Mouse (Mus musculus) stomach, embryonic 16.5 days (tissue): ENCODE measurements around the gene Il27. TPM values are rescaled to one million over a fixed set of nuclear protein-coding genes. Genes with fewer than 3 reads are reported as not detected.
A peak's percentile ranks its signal among the peaks of the same experiment; 100 is the strongest.

Source experiments
- ATAC-seq: fragments of 200-750 bp; cut with Nextera tagmentation; 2 replicates; pipeline ENCODE4 v1.8.0; 2017; ENCODE audit warnings: moderate number of reproducible peaks, moderate TSS enrichment; ENCODE audit not compliant: insufficient read depth, low FRiP score
- H3K27ac ChIP-seq: fragments of 300-500 bp; sonication (generic); 2 replicates; pipeline ENCODE4 v1.5.1; 2014; ENCODE audit warnings: low read length
- H3K27me3 ChIP-seq: fragments of 300-500 bp; sonication (generic); 2 replicates; pipeline ENCODE4 v1.6.1; 2014; ENCODE audit warnings: low read length, control low read depth, mixed read lengths; ENCODE audit not compliant: control insufficient read depth, insufficient read depth
- H3K36me3 ChIP-seq: fragments of 300-500 bp; sonication (generic); 2 replicates; pipeline ENCODE4 v1.6.1; 2014; ENCODE audit warnings: low read length; ENCODE audit not compliant: control insufficient read depth, insufficient read depth
- H3K4me1 ChIP-seq: fragments of 300-500 bp; sonication (generic); 2 replicates; pipeline ENCODE4 v1.6.1; 2014; ENCODE audit warnings: low read length, control low read depth, mixed read lengths; ENCODE audit not compliant: control insufficient read depth, insufficient read depth
- H3K4me2 ChIP-seq: fragments of 300-500 bp; sonication (generic); 2 replicates; pipeline ENCODE4 v1.6.1; 2014; ENCODE audit warnings: low read depth, low read length, mixed read lengths
- H3K4me3 ChIP-seq: fragments of 300-500 bp; sonication (generic); replicated peaks from 2 replicates; pipeline ENCODE4 v1.5.1; 2014; ENCODE audit warnings: mild to moderate bottlenecking, low read length
- H3K9ac ChIP-seq: fragments of 300-500 bp; sonication (generic); 2 replicates; pipeline ENCODE4 v1.6.1; 2014; ENCODE audit warnings: low read length
- H3K9me3 ChIP-seq: fragments of 300-500 bp; sonication (generic); replicated peaks from 2 replicates; pipeline ENCODE4 v1.6.1; 2016; ENCODE audit warnings: low read length, control low read depth; ENCODE audit not compliant: control insufficient read depth
- WGBS: fragments of 180-500 bp; shearing (Covaris S2); extraction: QIAGEN DNeasy Blood & Tissue Kit; methylation state at CpG from one replicate; pipeline ENCODE4 v1.1.7; 2014; 5-methylcytosine and 5-hydroxymethylcytosine counted together
- polyA plus RNA-seq: library from polyadenylated mRNA; unstranded; fragments of >200 nt; fragmentation: Nextera tagmentation; extraction: Ambion mirVana; gene quantifications from 2 replicates; pipeline ENCODE4 v1.2.1, GENCODE M21; 2015

Il27 gene
- polyA plus RNA-seq, 1 experiment from 2014 or later: not detected

DNA sequence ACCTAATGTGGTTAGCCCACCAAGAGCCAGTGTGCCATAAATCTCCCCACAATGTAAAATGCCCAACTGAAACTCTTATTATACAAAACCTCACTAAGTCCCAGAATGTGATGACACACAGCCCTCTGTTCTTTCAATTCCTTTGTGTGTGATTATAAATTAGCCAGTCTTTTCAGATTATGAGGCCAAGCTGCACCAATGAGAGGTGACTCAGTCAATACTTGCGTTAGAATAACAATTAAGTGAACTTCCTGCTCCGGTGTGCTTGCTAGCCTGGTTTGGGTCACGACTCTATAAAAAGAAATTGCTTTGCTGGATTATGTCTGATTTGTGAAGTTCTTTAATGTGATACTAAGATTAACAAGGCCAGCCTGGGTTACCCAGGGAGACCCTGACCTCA is 35.2 kb upstream of the Il27 start:
- H3K4me3 ChIP-seq: no peak overlapping the region
- WGBS: 35% methylated on average over 3 of the region's 3 CpGs
- ATAC-seq: no peak

DNA sequence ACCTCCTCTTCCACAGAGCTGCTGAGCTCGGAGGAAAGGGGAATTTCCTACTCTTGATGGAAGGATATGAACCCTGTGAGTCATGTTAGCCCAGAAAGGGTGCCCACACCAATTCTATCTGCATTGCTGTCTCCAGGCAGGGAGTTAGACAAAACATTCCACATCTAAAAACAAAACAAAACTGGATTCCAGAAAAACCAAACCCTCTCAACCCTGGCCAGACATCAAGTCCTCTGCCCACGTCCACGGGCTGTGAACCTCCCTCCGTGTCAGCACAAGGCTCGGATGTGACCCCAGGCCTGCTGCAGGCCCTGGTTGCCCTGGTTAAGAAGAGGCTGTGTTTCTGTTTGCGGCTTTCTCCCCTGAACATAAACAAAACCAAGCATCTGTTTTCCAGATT is 33.4 kb upstream of the Il27 start:
- H3K27ac ChIP-seq: peak overlapping the region; percentile 47; the same call in 1 of the 2 replicates
- H3K4me3 ChIP-seq: no peak overlapping the region
- no peaks in the 10 kb centered on the region for H3K27me3 ChIP-seq
- no peaks in the 10 kb centered on the region for H3K9me3 ChIP-seq
- peak overlapping the region; percentile 46; the same call in 1 of the 2 replicates for H3K9ac ChIP-seq
- ATAC-seq: no peak
- H3K4me1 ChIP-seq: peaks cover 16% of the 10 kb centered on the region; the same call in 1 of the 2 replicates
- H3K36me3 ChIP-seq: no peaks in the 10 kb centered on the region
- no peak overlapping the region for H3K4me2 ChIP-seq
- WGBS: 53% methylated on average over 6 of the region's 6 CpGs

More for the DNA sequence above, 35.2 kb upstream of the Il27 start:
- no peaks in the 10 kb centered on the region for H3K9me3 ChIP-seq
- no peak overlapping the region for H3K9ac ChIP-seq
- no peaks in the 10 kb centered on the region for H3K36me3 ChIP-seq
- no peaks in the 10 kb centered on the region for H3K27me3 ChIP-seq
- H3K4me2 ChIP-seq: no peak overlapping the region
- H3K27ac ChIP-seq: peak overlapping the region; percentile 59
- H3K4me1 ChIP-seq: peaks cover 20% of the 10 kb centered on the region

DNA sequence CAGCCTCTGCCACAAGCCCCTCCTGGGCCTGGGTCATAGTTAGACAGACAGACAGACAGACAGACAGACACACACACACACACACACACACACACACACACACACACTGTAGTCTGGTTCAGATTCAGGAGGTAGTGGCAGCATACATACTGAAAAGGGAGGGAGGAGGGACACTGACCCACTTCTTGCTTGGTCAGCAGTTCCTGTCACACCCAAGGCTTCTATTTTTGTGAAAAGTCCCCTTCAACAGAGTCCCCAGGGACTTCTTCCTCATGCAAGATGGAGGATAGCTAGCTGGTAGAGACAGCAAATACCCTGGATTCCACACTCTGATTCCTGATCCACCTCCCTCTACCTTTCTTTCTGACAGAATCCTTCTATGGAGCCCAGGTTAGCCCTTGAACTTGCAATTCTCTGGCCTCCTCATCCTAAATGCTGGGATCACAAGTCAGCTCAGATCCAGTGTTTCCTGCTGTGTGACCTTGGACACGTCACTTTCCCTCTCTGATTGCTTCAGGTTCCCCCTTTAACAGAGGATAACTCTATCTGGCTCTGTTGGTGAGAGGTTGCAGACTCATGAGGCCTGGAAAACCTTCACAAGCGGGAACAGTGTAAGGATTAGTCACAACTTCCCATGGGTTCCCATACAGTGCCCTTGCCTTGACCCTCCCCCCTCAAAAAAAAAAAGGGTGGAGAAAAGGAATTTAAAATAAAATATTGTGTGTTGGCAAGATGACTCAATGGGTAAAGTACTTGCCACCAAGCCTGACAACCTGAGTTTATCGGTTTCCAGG is 31.3 kb upstream of the Il27 start:
- ATAC-seq: no peak; the same call in 1 of the 2 replicates
- Histone ChIP-seq H3K4me1 (peaks cover 13% of the 10 kb centered on the region; the same call in 1 of the 2 replicates), H3K27me3 (no peaks in the 10 kb centered on the region), H3K9me3 (no peaks in the 10 kb centered on the region), H3K36me3 (no peaks in the 10 kb centered on the region), H3K27ac (peak overlapping the region; percentile 47; the same call in 1 of the 2 replicates), H3K4me3 (no peak overlapping the region), H3K4me2 (peak overlapping the region; percentile 37; the same call in 1 of the 2 replicates), H3K9ac (peak overlapping the region; percentile 40; the same call in 1 of the 2 replicates)
- WGBS: 86% methylated on average over 3 of the region's 3 CpGs

DNA sequence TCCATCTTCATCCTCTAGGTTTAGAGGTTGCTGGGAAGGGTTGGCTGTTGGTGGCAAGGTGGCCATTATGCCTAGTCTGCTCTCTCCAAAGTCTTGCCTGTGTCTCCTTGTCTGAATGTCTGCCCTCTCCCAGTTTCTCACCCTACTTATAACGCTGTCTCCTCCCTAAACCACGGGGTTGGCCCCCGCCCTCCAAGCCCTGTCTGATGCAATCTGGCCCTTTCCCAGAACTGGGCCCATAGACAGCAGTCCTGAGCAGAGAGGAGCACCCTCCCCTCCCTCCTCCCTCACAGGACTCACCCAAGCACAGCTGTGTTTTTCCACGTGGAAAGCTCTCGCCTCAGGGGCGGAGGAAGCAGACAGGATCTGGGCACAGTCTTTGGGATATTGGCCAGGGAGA is 30.6 kb upstream of the Il27 start:
- ATAC-seq: peak; percentile 87
- Histone ChIP-seq H3K4me3 (peak overlapping the region; percentile 25), H3K9me3 (no peaks in the 10 kb centered on the region), H3K27ac (peak overlapping the region; percentile 47; the same call in 1 of the 2 replicates), H3K36me3 (no peaks in the 10 kb centered on the region), H3K27me3 (no peaks in the 10 kb centered on the region), H3K4me1 (peaks cover 13% of the 10 kb centered on the region; the same call in 1 of the 2 replicates), H3K4me2 (peak overlapping the region; percentile 37), H3K9ac (peak overlapping the region; percentile 40)
- 30% methylated on average over 6 of the region's 6 CpGs for WGBS

DNA sequence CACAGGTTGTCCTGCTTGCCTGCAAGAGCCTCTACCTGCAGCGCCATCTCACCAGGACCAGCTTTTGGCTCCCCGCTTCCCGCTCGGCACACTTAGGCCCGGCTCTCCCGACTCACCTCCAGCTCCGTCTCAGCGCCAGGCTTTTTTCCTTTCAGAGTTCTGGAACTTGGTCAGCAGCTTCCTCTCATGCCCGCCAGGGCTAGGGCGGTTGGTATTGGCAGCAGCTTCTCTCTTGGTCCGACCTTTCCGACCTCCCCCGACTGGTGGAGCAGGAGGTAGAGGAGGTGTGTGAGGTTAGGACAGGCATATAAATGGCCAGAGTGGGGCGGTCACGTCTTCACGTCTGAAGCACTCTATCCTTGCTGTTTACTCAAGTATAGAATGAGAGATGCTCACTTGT is 30.0 kb upstream of the Il27 start:
- H3K4me3 ChIP-seq: peak overlapping the region; percentile 25
- WGBS: 68% methylated on average over 16 of the region's 16 CpGs

DNA sequence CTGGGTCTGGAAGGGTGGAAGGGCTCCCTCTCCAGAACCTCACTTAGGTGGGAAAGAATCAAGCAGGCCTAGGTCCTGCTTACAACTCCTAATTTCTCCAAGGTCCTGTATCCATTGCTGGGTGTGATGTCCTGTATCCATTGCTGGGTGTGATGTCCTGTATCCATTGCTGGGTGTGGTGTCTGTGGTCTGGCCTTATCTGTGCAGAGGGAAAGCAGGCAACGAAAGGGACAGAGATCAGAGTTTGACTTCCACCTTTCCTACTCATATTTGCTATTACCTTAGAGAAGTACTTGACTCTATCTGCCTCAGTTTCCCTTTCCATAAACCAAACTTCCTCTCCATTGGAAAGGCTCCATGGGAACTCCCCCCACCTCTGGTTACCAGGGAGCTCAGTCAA is 28.6 kb upstream of the Il27 start:
- H3K36me3 ChIP-seq: no peaks in the 10 kb centered on the region
- H3K4me3 ChIP-seq: no peak overlapping the region
- H3K9ac ChIP-seq: no peak overlapping the region
- no peaks in the 10 kb centered on the region for H3K9me3 ChIP-seq
- no peaks in the 10 kb centered on the region for H3K27me3 ChIP-seq
- H3K4me2 ChIP-seq: no peak overlapping the region
- H3K4me1 ChIP-seq: peaks cover 11% of the 10 kb centered on the region; the same call in 1 of the 2 replicates
- H3K27ac ChIP-seq: no peak overlapping the region
- no peak for ATAC-seq
- WGBS: 83% methylated on average over 1 of the region's 1 CpGs

More for the DNA sequence above, 30.0 kb upstream of the Il27 start:
- Histone ChIP-seq H3K36me3 (no peaks in the 10 kb centered on the region), H3K27ac (peak overlapping the region; percentile 47; the same call in 1 of the 2 replicates), H3K27me3 (no peaks in the 10 kb centered on the region), H3K9ac (peak overlapping the region; percentile 2), H3K4me2 (peak overlapping the region; percentile 37), H3K9me3 (no peaks in the 10 kb centered on the region), H3K4me1 (peaks cover 13% of the 10 kb centered on the region; the same call in 1 of the 2 replicates)
- ATAC-seq: no peak

DNA sequence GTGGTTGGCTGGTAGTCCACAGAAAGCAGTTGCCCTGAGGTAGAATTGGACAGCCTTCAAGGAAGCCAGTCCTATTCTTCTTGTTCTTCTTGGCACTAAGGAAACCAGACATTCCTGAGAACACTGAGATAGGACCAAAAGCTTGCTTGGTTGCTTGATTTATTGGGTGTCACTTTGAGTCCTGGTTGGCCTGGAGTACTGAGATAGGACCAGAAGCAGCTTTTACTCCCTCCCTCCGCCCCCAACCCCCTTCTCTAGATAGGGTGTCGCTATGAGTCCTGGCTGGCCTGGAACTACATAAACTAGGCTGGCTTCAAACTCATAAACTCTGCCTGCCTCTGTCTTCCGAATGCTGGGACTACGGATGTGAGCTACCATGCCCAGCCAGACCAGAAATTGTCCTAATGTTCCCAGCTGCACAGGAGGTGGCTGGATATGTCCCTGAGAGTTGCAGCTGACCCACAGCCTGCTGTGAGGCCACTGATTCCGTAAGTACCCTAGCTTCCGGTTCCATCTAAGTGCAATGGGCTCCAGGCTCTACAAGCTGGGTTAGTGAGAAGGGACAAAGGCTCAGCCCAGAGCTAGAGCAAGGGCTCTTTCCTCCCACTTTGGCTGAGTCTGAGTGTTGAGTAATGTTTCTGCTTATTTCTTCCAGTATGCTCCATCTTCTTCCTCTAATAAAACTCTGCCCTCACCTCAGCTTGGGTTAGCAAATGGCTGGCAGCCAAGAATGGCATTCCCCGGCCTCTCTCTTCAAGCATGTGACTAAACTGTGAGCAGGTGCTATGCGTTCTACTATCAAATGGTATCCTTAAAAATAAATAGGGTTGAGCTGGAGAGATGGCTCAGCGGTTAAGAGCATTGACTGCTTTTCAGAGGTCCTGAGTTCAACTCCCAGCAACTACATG is 27.0 kb upstream of the Il27 start:
- WGBS: 70% methylated on average over 9 of the region's 9 CpGs

DNA sequence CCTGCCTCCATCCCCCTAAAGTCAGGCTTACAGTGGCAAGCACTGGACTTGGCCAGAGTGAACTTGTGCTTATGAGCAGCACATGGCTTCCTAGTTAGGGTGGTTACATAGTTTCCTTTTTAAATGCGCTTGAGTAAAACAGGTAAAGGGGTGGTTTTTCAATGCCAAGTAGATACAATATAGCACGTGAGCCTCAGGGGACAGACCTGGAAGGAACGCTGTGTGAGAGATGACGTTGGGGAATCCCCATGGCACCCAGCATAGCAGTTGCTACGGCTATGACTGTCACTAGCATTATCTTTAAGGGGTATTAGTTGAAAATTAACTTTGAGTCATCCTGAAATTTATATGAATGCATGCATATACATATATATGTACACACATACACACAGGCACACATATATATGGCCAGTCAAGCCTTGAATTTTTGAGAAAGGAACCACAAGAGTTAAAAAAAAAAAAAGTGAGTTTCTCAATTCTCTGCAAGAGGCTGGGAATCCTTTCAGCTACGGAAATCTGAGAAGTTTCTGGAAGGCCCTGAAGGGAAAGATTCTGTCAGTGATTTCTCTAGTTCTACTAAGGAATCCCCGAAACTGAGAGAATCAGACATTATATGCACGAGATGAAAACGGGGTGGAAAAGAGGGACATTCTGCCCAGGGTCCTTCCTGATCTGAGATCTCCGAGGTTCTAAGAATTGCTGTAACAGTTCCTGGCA is 25.0 kb upstream of the Il27 start:
- Histone ChIP-seq H3K4me2 (no peak overlapping the region), H3K27me3 (no peaks in the 10 kb centered on the region), H3K9me3 (no peaks in the 10 kb centered on the region), H3K4me1 (no peaks in the 10 kb centered on the region), H3K27ac (no peak overlapping the region), H3K9ac (no peak overlapping the region), H3K4me3 (no peak overlapping the region), H3K36me3 (no peaks in the 10 kb centered on the region)
- WGBS: 67% methylated on average over 10 of the region's 10 CpGs
- ATAC-seq: no peak

More for the DNA sequence above, 27.0 kb upstream of the Il27 start:
- H3K9me3 ChIP-seq: no peaks in the 10 kb centered on the region
- H3K4me3 ChIP-seq: no peak overlapping the region
- H3K36me3 ChIP-seq: no peaks in the 10 kb centered on the region
- peaks cover 9% of the 10 kb centered on the region; the same call in 1 of the 2 replicates for H3K4me1 ChIP-seq
- no peak overlapping the region for H3K27ac ChIP-seq
- ATAC-seq: no peak
- no peak overlapping the region for H3K4me2 ChIP-seq
- H3K27me3 ChIP-seq: no peaks in the 10 kb centered on the region
- H3K9ac ChIP-seq: no peak overlapping the region
